Mouse (Mus musculus) monocyte, adult 2 months (primary cell): Measurements from ENCODE around the gene BC048679.
"Not testable (repeated sequence)": the region's sequence is repeated elsewhere in the genome, so short reads cannot be mapped to it uniquely, and the experiment has no call there.

Experiments
- DNase-seq, 2 experiments: peaks; one replicate each; pipeline ENCODE4 v3.0.0; 2022; ENCODE audit warnings: low spot score in 2 of 2, low read depth in 1 of 2

The BC048679 gene

GRCm38 (mm10) chr7:81478261-81478660 is 19.8 kb downstream of the BC048679 start:
- DNase-seq, result not testable (repeated sequence)

DNA sequence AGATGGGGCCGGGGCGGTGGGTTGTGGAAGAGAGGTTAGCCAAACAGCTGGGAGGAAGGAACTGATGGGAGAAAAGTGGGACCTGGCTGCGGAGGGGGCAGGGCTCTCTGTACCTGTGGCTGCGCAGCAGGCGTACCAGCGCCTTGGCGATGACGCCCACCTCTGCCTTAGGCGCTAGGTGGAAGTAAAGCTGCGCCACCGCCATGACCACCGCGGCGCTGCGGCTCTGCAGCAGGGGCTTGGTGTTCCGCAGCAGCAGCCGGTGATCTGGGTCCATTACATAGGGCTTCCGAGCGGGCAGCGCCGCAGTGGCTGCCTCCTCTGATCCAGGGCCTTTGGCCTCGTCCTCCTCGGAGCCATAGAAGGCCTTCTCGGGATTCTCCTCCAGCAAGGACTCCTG is 21.2 kb downstream of the BC048679 start:
- DNase-seq, result no peak

DNA sequence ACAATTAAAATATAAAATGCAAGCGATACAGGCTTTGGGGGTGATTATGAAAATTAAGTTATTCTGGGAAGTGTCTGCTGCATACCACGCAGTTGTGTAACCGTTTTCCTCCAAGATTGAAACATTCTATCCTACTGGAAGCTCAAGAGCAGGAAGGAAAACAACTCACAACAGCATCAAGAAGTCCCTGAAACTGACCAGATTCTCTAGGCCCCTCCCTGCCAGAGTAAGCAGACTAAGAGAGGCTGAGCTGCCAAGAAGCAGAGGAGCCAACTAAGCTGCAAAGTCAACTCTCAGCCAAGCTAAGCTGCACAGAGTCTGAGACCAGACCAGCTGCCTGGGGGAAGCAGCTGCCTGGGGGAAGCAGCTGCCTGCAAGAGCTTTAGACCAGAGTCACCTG is 22.9 kb downstream of the BC048679 start:
- DNase-seq, result no peak

GRCm38 (mm10) chr7:81464906-81465450 is 33.1 kb downstream of the BC048679 start:
- DNase-seq, result no peak

DNA sequence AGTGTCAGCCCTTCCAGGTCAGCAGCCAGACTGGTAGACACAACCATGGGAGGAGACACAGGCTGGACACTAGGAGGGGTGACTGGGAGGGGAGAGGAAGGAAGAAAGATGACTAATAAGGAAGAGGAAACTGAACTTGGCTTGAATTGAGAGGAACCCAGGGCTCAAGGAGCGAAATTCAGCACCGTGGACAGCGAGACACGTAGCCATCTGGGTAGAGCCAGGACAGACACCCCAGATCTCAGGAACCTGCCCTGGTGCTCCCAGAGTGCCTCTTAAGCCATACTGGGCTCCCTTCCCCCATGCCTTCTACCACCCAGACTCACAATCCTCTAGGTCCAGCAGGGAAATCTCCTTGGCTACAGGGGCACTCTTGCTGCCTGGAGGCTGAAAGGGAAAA is 34.0 kb downstream of the BC048679 start:
- no peak for DNase-seq

GRCm38 (mm10) chr7:81462815-81463214 is 35.3 kb downstream of the BC048679 start:
- no peak for DNase-seq

DNA sequence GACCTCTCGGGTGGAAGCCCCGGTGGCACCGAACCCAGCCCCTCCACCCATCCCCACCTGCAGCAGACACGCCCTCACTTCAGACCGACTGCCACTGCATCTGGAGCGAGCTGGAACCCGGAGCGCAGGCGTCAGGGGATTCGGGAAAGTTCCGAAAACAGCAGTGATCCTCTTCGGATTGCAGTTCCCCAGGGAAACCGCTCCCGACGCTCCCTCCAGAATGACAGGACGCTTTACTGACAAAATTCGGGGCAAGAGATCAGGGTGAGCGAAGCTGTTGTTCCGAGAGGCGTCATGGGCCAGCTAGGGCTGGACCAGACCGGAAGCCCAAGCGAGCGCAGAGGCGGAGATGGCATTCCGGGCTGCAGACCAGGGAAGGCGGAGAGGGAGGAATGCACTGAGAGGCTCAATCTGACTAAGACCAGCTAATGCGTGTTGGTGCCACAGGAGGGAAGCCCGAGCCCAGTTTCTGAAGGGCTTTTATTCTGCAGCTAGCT is 42.9 kb downstream of the BC048679 start, which contains the start of gene Cpeb1:
Cpeb1 (minus strand) TSS at position 311 of the 497 bp plus-strand sequence.
- no peak for DNase-seq

DNA sequence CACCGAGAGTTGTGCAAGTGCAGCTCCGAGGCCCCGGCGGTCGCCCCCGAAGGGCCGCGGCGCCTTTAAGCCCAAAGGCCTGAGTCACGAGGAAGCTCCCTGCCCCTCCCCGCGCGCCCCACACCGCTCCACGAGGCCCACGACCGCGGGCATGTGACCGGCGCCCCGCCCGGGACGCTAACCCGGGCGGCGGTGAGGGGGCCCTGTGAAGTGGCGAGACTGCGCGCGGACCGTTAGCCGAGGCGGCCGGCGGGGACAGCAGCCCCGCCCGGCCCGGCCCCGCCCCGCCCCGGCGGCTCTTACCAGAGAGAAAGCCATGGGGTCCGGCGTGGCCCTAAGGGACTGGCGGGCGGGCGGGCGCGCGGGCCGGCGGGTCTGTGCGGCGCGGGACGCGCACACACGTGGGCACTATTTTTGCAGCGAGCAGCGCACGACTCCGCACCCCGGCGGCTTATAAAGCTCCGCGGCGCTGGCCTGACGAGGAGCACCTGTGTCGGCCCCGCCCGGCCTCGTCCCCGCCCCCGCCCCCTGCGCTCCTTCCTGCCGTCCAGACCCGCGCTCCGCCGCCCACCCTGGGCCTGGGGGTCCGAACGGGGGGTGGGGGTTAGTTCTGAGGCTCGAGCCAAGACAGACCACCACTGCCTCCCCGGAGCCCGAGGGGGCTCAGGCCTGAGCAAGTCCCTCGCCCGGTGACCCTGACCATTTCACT is 43.6 kb downstream of the BC048679 start:
- DNase-seq, result no peak

- DNase-seq, result no peak
Observed at GRCm38 (mm10) chr7:81453443-81454274, 44.4 kb downstream of the BC048679 start.

- no peak for DNase-seq
Observed at GRCm38 (mm10) chr7:81452971-81453441, 45.1 kb downstream of the BC048679 start.
